Mouse (Mus musculus) thymus, postnatal 10 days (tissue): ENCODE measurements at regions not wholly inside any gene's neighbourhood (a gene's known extent, or its start where the extent isn't known, plus 50 kb on each side); places are given as distances from the start of the nearest gene placed in this dataset.

ENCODE experiments used
- DNase-seq, 2 experiments: peaks; one replicate each; pipeline ENCODE4 v3.0.0; 2021; ENCODE audit warnings: low spot score in 2 of 2

DNA sequence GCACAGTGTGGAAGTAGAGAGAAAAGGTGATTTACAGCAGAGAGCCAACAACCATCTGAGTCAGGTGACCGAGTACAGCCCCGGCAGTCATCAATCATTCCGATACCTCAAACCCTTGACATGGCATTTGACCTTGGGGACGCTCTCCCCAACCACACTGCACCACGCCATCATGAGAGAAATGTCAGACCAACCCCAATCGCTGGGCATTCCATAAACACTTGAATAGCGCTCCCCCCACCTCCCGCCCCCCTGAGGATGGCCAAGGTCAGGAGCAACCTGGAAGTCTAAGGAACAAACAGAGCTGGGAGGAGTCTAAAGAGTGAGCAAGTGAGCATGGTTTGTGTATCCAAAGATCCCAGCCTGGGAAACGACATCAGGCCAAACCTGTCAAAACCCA, 198.2 kb upstream of the Srrm4 start:
- no peak for DNase-seq

GRCm38 (mm10) chr5:116776450-116776849, 184.8 kb upstream of the Srrm4 start:
- no peak for DNase-seq

GRCm38 (mm10) chr5:116766261-116766660, 174.6 kb upstream of the Srrm4 start:
- DNase-seq, result no peak

GRCm38 (mm10) chr5:116761323-116761722, 169.7 kb upstream of the Srrm4 start:
- DNase-seq, result peak in 1 of 2 experiments; percentile 4

DNA sequence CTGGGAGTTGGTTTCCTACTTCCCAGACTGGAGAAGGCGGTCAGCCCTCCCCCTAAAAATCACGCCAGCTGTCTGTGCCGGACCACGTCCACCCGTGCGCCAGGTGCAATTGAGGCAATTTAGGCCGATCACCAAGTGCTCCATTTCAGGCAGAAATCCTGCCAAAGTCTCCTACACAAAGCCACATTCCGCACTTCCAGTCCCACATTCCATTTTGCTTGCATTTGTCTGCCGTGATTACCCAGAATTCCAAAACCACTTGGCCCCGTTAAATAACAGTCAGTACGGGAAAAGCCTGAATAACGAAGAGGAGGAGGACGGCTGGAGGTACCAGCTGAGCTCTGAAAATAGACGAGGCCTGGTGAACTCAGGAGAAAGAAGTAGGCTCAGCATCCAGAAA, 167.1 kb upstream of the Srrm4 start:
- DNase-seq, result no peak

DNA sequence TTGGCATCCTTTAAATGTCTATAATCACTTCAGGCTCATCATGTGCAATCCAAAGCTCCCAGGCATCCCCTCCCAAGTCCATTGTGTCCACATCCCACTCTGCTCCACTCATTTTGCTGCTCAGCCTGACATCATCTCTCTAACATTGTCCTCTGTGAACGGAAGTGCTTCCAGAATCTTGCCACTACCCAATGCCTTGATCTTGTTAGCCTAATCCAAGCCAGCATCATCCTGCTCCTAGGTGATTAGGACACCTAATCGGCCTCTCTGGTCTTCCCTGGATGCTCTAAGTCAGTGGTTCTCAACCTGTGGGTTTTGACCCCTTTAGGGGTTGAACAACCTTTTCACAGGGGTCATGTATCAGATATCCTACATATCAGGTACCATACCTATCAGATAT, 161.3 kb upstream of the Srrm4 start:
- DNase-seq, result no peak

DNA sequence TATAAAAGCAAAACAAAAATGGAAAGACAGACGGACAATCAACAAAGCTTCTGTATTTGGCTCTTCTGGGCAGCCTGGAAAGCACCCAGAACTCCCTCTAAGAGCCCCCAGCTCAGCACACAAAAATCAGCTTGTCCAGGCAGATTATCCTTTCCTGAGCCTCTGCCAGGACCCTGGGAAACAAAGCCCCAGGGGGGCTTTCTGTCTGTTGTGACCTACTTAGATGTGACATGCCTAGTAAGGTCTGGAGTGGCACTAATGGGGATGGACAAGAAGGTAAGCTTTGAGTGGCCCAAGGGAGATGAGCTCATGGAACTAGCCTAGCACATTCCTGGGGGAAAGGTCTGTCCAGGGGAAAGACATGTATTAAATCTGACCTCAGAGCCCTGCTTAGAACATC, 160.5 kb upstream of the Srrm4 start:
- DNase-seq, result no peak

DNA sequence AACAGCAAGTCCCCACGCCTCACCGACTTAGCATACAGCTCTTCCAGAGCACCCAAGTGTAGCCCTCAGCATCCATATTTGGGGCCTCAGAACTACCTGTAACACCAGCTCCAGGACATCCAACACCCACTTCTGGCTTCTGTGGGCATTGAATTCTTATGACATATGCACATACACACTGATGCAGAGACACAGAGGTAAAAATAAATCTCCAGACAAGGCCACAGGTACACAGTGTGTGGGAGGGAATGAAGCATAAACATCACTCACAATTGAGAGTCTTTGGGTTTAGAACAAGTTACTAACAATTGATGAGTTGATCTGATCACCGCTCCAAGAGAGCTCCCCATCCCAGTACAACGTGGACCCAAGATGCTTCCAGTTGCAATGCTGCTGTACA, 154.2 kb upstream of the Srrm4 start:
- no peak for DNase-seq

DNA sequence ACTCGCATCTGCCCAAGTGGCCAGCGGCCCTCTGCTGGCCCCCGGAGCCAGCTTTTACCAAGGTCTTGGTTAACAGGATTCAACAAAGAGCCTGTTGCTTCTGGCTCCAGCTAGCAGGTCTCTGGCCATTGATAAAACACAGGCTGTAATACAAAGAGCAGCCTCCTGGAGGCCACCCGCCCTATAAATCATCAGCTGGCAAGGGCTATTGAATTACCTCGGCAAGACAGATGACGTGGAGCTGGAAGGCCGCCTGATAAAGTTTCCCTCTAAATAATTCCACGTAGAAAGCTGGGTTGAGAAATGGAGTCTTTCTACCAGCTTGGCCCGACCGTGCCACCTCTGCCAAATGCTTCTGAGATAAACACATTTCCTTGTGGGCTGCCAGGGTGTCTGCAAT, 152.8 kb upstream of the Srrm4 start:
- no peak for DNase-seq

GRCm38 (mm10) chr5:116735622-116736021, 144.0 kb upstream of the Srrm4 start:
- DNase-seq, result no peak

DNA sequence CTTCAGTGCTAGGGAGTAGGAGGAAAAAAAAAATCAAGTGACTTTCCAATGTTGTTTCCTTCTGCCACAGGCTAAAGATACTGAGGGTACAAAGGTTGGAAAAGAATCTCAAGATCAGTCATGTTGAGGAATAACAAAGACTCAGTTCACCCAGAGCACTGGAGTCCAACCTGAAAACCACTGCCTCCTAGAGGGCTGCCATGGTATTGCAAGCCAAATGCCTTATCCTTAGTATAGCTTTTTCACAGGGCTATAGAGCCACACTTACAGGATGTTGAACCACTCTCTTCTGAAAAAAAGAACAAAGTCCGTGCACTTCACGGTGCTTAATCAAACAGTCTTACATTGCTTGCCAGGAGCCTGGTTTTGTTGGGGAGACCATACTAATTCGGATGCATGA, 139.9 kb upstream of the Srrm4 start:
- no peak for DNase-seq

DNA sequence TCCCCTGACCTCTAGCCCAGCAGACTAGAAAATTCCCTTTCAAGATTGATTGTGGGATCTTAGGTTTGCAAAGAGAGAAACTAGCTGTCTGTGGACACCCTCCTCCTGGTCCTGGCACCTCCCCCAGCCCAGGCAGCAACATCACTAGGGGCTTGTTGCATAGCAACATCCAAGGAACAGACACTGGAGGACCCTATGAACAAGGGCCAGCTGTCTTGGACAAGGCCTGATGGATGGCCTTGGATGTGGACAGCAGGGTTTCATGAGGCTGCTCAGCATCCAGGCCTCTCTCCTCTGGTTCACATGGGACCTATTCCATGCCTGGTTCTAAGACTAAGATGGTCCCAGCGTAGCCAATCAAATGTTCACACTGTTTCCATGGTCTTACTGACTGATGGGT, 127.6 kb upstream of the Srrm4 start:
- DNase-seq, result no peak

DNA sequence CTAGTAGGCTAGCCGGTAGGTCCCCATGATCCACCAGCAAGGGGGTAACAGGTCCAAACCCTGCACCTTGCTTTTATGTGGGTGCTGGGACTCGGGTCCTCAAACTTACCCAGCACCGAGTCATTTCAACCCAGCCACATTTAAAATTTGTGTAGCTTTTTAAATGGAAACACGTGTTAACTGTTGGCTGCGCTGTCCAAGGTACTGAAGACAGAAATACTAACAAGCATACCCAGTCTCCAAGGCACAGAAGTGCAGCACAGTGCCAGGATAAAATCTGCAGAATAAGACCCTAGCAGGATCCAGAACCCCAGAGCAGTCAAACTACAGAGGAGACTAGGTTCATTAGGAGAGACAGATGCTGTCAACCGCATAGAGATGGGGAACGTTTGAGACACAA, 122.6 kb upstream of the Srrm4 start:
- DNase-seq, result no peak

DNA sequence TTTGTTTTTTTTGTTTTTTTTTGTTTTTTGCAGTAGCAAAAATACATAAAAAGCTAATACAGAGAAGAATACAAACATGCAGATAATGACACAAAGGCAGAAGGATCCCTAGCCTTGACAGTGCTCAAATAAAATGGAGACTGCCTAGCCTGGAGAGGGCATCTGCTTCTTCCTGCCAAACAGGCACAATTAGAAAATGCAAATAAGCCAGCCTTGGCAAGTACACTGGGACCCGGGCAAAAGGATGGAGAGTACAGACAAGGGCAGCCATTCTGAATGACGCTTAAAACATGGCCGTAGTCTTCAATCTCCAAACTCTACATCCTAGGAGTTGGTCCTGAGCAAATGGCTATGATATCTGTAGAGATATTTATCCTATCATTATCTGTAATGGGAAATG, 120.4 kb upstream of the Srrm4 start:
- DNase-seq, result no peak

DNA sequence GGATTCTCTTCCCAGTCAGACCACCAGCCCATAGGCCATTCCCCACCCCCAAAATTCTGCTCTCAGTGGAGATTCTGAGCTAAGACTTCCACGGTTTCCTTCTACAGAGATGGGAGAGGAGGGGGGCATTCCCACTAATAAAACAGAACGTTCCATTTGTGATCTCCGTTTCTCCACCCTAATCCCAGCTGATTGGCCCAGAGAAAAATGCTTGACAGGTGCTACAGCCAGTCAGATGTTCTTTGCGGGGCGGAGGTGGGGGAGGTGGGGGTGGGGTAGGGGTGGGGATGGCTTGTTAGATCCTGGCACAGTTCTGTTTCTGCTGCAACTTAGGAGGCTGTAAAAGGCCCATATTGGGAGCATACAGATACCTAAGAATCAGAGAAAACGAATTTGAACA, 116.9 kb upstream of the Srrm4 start:
- no peak for DNase-seq

DNA sequence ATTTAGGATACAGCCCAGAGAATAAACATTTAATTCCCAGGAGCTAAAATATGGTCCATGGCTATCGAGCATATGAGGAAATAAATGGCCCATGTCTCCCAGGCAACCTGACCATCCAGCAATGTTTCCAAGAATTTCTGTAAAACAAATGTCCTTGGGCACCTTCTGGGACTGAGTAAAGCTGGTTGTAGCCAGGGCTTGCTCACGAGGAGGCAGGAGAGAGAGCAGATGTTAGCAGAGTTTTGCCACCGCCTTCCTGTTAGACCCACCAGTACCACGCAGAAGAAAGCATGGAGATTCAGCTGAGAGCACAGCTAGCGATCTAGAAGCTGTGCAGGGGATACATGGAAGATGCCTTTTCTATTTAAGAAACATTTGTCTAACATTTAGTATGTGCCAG, 70.8 kb upstream of the Srrm4 start:
- DNase-seq, result no peak

DNA sequence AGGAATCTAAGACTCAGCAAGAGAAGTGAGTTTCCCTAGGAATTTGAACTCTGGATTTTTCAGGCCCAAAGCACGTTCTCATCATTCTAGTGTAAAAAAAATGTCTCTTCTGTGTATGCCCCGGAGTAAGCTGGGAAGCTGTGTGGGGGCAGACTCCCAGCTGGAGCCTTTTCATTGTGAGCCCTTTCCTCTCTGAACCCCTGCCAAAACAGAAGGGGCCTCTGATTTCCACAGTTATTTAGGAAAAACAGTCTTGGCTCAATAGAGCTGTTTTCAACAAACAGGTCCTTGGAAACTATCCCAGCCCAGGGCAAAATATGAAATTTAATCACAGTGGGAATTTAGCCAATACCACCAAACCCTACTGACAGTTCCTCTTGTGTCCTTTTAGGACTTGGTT, 70.2 kb upstream of the Srrm4 start:
- DNase-seq, result no peak

DNA sequence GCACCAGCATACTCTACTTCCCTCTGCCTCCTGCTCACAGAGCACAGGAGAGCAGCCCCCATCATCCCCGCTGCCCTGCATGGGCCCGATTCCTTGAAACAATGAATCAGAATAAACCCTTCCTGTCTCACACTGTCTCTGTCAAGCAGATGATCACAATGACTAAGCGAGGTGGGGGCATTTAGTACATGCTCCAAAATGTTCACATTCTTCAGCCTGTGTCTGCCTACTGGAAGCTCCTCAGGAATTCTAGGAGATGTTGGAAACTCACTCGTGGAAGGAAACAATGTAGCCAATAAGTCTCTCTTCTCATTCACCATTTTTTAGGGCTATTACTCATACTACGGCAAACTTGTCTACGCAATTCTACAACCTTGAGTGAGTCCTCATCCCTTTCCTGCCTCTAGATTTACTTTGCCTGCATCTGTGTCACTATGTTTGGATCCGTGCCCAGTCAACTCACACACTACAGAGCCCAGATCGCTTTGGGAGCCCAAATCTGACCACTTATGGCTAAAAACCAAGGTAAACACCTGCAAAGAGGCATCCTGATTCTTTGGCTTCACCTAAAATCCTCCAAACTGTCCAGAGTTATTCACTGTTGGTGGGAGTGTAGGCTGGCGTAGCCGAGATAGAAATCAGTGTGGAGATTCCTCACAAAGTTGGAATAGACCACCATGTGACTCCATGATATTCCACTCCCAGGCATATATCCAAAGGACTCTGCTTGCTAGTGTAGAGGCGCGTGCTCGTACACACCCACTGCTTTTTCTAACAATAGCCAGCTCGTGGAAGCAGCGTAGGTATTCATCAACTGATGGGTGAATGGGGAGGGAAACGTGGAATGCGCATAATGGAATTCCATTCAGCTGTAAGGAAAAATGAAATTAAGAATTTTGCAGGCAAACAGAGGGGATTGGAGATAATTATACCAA, 63.1 kb upstream of the Srrm4 start:
- DNase-seq, result no peak
